Mouse (Mus musculus) midbrain, embryonic 13.5 days (tissue): ENCODE results near the gene Pcnx2. TPM values are rescaled to one million over a fixed set of nuclear protein-coding genes. Genes with fewer than 3 reads are reported as not detected.

Experiments used
- polyA plus RNA-seq: library from polyadenylated mRNA; unstranded; fragments of >200 nt; fragmentation: Nextera tagmentation; extraction: Ambion mirVana; gene quantifications from 2 replicates; pipeline ENCODE4 v1.2.1, GENCODE M21; 2015

The Pcnx2 gene
- polyA plus RNA-seq, 1 experiment from 2014 or later = 3.8 TPM

Other genes starting within 250 kb of the Pcnx2 start
- gene Map10, start 228.5 kb downstream of the Pcnx2 start, polyA plus RNA-seq = 8.5 and 8.7 TPM in 2 replicates
- gene Ntpcr, start 168.4 kb downstream of the Pcnx2 start, polyA plus RNA-seq = 21.9 and 24.2 TPM in 2 replicates
- 0.13 and 0.16 TPM in 2 replicates for gene Map3k21, start 12.1 kb upstream of the Pcnx2 start, polyA plus RNA-seq
- gene Kcnk1, start 96.9 kb upstream of the Pcnx2 start, polyA plus RNA-seq = 6.8 and 8.2 TPM in 2 replicates